Mouse (Mus musculus) heart, adult 8-10 months (tissue): Measurements from ENCODE around the gene Olfr824. TPM values are rescaled to one million over a fixed set of nuclear protein-coding genes. Genes with fewer than 3 reads are reported as not detected.
"Not testable (repeated sequence)": the region's sequence is repeated elsewhere in the genome, so short reads cannot be mapped to it uniquely, and the experiment has no call there.

Experiments
- DNase-seq: peaks from one replicate; pipeline ENCODE4 v3.0.0; 2022; ENCODE audit warnings: low spot score
- total RNA-seq, 4 experiments: library from RNA; stranded (reverse); gene quantifications; 2 replicates each; pipeline ENCODE4 v1.2.4; 2022

Gene Olfr824
- not detected for total RNA-seq

- DNase-seq = not testable (repeated sequence)
These were observed at the start of gene Olfr824 for GRCm38 (mm10) chr10:130129900-130130299. TSS of gene Olfr824 (minus strand) at chr10:130130000.

GRCm38 (mm10) chr10:130166666-130167065 lies 36.9 kb upstream of the Olfr824 start, which contains the start of gene Olfr825:
TSS of gene Olfr825 (minus strand) at chr10:130166766.
- no peak for DNase-seq

GRCm38 (mm10) chr10:130165196-130165595 lies 35.4 kb upstream of the Olfr824 start:
- DNase-seq = no peak

GRCm38 (mm10) chr10:130144121-130144520 lies 14.3 kb upstream of the Olfr824 start:
- no peak for DNase-seq

- DNase-seq = not testable (repeated sequence)
These were observed 12.7 kb upstream of the Olfr824 start for GRCm38 (mm10) chr10:130142481-130142880.

- DNase-seq = no peak
These were observed 5.0 kb upstream of the Olfr824 start for GRCm38 (mm10) chr10:130134811-130135210.

- not testable (repeated sequence) for DNase-seq
These were observed 13.8 kb downstream of the Olfr824 start for GRCm38 (mm10) chr10:130116045-130116444.

- not testable (repeated sequence) for DNase-seq
These were observed 14.5 kb downstream of the Olfr824 start, which contains the start of gene Olfr823 for GRCm38 (mm10) chr10:130115283-130115682. TSS of gene Olfr823 (minus strand) at chr10:130115383.

GRCm38 (mm10) chr10:130096104-130096503 lies 33.7 kb downstream of the Olfr824 start:
- no peak for DNase-seq

GRCm38 (mm10) chr10:130092838-130093440 lies 36.9 kb downstream of the Olfr824 start:
- no peak for DNase-seq

Other genes starting within 250 kb of the Olfr824 start
- gene Olfr815, start 224.1 kb downstream of the Olfr824 start, total RNA-seq = not detected
- not detected for gene Olfr816, start 214.4 kb downstream of the Olfr824 start, total RNA-seq
- not detected for gene Olfr818, start 180.9 kb downstream of the Olfr824 start, total RNA-seq
- not detected for gene Olfr819, start 162.7 kb downstream of the Olfr824 start, total RNA-seq
- gene Olfr247, start 153.9 kb downstream of the Olfr824 start, total RNA-seq = not detected
- gene Gm10310, start 144.9 kb downstream of the Olfr824 start, total RNA-seq = not detected
- not detected for gene Olfr820, start 117.4 kb downstream of the Olfr824 start, total RNA-seq
- not detected for gene Olfr821, start 99.7 kb downstream of the Olfr824 start, total RNA-seq
- gene Olfr822, start 58.8 kb downstream of the Olfr824 start, total RNA-seq = not detected
- gene Olfr823, start 14.6 kb downstream of the Olfr824 start, total RNA-seq = not detected
- not detected for gene Olfr825, start 36.8 kb upstream of the Olfr824 start, total RNA-seq
- gene Olfr826, start 54.2 kb upstream of the Olfr824 start, total RNA-seq = not detected
- gene Olfr827, start 84.4 kb upstream of the Olfr824 start, total RNA-seq = not detected
- not detected for gene Neurod4, start 150.2 kb upstream of the Olfr824 start, total RNA-seq
- under 1 TPM in 3 of 4 experiments, not detected in 1; 0.26 to 0.47 (median 0.37) TPM for gene Tespa1, start 192.9 kb upstream of the Olfr824 start, total RNA-seq